Mouse (Mus musculus) heart, postnatal 25 days (tissue): ENCODE measurements around the gene Pdxk. TPM values are rescaled to one million over a fixed set of nuclear protein-coding genes. Genes with fewer than 3 reads are reported as not detected.
"Not testable (repeated sequence)": the region's sequence is repeated elsewhere in the genome, so short reads cannot be mapped to it uniquely, and the experiment has no call there.

Source experiments
- DNase-seq: peaks from one replicate; pipeline ENCODE4 v3.0.0; 2022; ENCODE audit warnings: low spot score
- intact Hi-C: fragments of 180-260 bp; cut with DNase I; formaldehyde crosslinking; loops from one replicate; pipeline ENCODE4 v1.15.1; 2025
- total RNA-seq, 2 experiments: library from RNA; stranded (reverse); gene quantifications; 2 replicates each; pipeline ENCODE4 v1.2.3; 2021

Pdxk gene
- total RNA-seq: 10 to 100 TPM in 1 of 2 experiments, 1 to 10 TPM in 1; 9.3 to 12.0 TPM

- intact Hi-C loops: loop anchor here (5.0 kb wide), 1 partner anchor 108 kb away; the partner anchor contains the start of gene Ilvbl
These were observed at the start of gene Pdxk for GRCm38 (mm10) chr10:78464792-78465207. TSS of gene Pdxk (minus strand) at chr10:78464975.

GRCm38 (mm10) chr10:78502986-78503733, 38.4 kb upstream of the Pdxk start:
- no peak for DNase-seq
- intact Hi-C loops: no loop called here

More at GRCm38 (mm10) chr10:78464792-78465207, at the start of gene Pdxk:
- peak; percentile 96 for DNase-seq

- intact Hi-C loops: loop anchor here (5.0 kb wide), 1 partner anchor 50 kb away; no protein-coding TSS in a partner anchor
These were observed 22.8 kb upstream of the Pdxk start for GRCm38 (mm10) chr10:78487431-78488086.

GRCm38 (mm10) chr10:78486871-78487270, 22.1 kb upstream of the Pdxk start:
- DNase-seq: no peak
- intact Hi-C loops: loop anchor here (5.0 kb wide), 1 partner anchor 50 kb away; no protein-coding TSS in a partner anchor

More at GRCm38 (mm10) chr10:78487431-78488086, 22.8 kb upstream of the Pdxk start:
- peak; percentile 50 for DNase-seq

GRCm38 (mm10) chr10:78485369-78485768, 20.6 kb upstream of the Pdxk start:
- intact Hi-C loops: loop anchor here (5.0 kb wide), 1 partner anchor 48 kb away; no protein-coding TSS in a partner anchor
- not testable (repeated sequence) for DNase-seq

GRCm38 (mm10) chr10:78481928-78482499, 17.2 kb upstream of the Pdxk start:
- intact Hi-C loops: no loop called here
- no peak for DNase-seq

GRCm38 (mm10) chr10:78480954-78481927, 16.5 kb upstream of the Pdxk start:
- intact Hi-C loops: no loop called here
- no peak for DNase-seq

- DNase-seq: no peak
- intact Hi-C loops: no loop called here
These were observed 12.0 kb upstream of the Pdxk start for GRCm38 (mm10) chr10:78476821-78477220.

GRCm38 (mm10) chr10:78474759-78475158, 10.0 kb upstream of the Pdxk start:
- DNase-seq: no peak
- intact Hi-C loops: no loop called here

GRCm38 (mm10) chr10:78473434-78473833, 8.7 kb upstream of the Pdxk start:
- DNase-seq: no peak
- intact Hi-C loops: no loop called here

- DNase-seq: no peak
- intact Hi-C loops: no loop called here
These were observed 7.3 kb upstream of the Pdxk start for GRCm38 (mm10) chr10:78472046-78472445.

- no peak for DNase-seq
- intact Hi-C loops: no loop called here
These were observed 6.0 kb upstream of the Pdxk start for GRCm38 (mm10) chr10:78470582-78471313.

GRCm38 (mm10) chr10:78467761-78468310, 3.1 kb upstream of the Pdxk start:
- intact Hi-C loops: no loop called here
- no peak for DNase-seq

- DNase-seq: no peak
- intact Hi-C loops: no loop called here
These were observed 1.9 kb upstream of the Pdxk start for GRCm38 (mm10) chr10:78466647-78467046.

- no peak for DNase-seq
- intact Hi-C loops: no loop called here
These were observed 697 bp upstream of the Pdxk start for GRCm38 (mm10) chr10:78465472-78465871.

GRCm38 (mm10) chr10:78464201-78464791, 479 bp downstream of the Pdxk start:
- intact Hi-C loops: loop anchor here (5.0 kb wide), 1 partner anchor 108 kb away; the partner anchor contains the start of gene Ilvbl

GRCm38 (mm10) chr10:78463769-78464167, 1.0 kb downstream of the Pdxk start:
- intact Hi-C loops: loop anchor here (5.0 kb wide), 1 partner anchor 109 kb away; the partner anchor contains the start of gene Ilvbl
- DNase-seq: no peak

More at GRCm38 (mm10) chr10:78464201-78464791, 479 bp downstream of the Pdxk start:
- no peak for DNase-seq
